Mouse (Mus musculus) kidney, adult 11 months (tissue): ENCODE results near the gene Rpl23a.
"Not testable (repeated sequence)": the region's sequence is repeated elsewhere in the genome, so short reads cannot be mapped to it uniquely, and the experiment has no call there.

ENCODE experiments used
- DNase-seq: peaks from one replicate; pipeline ENCODE4 v3.0.0; 2022

Rpl23a gene

GRCm38 (mm10) chr11:78182961-78183844, at the start of gene Rpl23a:
Gene Rpl23a, minus strand, starts transcription at chr11:78183584.
- DNase-seq, result peak; percentile 90

DNA sequence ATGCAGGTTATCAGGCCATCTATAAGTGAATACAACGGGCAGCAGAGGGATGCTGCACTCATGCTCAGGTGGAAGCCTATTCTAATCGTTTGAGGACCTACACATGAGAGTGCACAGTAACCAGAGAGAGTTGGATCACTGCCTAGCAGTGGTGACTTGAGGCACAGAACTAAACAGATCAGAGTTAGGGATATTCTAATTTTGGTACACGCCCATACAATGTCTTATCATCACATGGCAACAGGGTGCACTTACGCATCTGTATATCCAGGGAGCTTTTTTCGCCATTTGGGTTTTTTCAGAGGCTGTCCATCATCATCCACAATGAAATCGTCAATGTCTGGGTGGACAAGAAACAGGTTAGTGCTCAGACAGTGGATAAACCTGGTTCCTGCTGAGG, 48.1 kb upstream of the Rpl23a start:
- no peak for DNase-seq

DNA sequence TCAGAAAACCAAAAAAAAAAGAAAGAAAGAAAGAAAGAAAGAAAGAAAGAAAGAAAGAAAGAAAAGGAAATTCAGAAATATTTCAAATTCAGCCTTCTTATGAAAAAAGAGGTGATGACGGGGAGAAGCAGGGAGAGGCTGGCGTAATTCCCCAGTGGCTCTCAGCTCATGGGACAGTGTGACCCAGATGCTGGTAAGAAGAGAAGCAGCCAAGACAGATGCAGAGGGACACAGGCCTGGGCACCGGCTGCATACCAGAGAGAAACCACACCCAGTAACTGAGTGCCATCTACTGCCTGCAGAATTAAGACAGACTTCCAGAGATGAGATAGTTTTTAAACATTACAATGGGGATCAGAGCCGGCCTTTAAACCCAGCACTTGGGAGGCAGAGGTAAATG, 40.2 kb upstream of the Rpl23a start:
- DNase-seq, result no peak

DNA sequence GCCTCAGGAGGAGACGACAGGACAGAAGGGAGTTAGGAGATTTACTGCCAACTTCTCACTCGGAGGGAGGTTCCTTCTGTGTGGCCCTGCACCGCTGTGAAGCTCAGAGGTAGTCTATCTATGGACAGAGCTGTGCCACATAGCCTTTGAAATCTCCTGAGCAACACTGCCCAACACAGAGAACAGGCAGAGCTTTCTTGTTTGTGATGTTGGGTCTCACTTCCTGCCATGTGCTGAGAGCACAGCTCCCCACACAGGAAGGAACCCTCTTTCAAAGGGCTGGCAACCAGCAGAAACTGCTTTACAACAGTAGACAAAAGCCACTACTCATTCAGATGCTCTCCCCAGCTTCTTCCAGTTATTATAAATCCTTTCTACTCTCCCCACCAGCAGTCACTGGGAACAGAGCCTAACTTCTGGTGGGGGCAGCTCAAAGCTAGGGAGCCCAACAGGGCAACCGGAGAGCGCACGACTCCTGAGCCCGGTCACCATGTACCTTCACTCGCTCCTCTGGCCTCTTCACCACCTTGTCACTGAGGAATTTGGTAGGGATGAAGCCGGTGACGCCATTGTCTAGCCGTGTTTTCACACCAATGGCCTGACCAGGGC, 32.4 kb upstream of the Rpl23a start:
- no peak for DNase-seq

DNA sequence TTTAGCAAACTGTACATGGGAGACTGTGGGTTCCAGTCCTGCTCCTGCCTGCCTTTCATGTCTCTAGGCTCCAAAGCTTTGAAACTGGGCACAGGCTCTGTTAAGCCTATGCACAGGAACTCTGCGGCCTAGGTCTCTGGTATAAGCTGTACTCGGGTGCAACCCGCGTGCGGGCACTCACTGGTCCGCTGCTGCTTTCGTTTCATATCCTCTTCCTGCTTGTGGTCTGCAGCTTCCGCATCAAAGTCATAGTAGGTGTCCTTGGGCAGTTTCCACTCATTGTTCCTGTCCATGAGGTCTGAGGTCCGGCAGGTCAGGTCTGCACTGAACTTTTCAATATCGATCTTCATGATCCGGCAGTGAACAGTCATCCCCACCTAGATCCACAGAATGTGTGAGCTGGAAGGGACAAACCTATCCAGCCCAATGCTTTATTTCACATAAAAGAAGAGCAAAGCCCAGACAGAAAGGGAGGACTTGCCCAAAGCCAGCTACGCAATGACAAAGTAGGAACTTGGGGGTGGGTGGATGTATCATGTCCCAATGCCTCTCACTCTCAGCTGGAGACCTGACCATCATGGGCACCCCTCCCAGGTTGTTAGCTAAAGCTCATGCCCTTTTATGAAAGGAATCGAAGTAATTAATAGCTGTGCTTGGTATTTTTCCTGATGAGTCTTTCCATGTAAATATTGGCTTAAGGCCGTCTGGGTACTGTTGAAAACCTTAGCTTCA, 29.9 kb upstream of the Rpl23a start:
- no peak for DNase-seq

DNA sequence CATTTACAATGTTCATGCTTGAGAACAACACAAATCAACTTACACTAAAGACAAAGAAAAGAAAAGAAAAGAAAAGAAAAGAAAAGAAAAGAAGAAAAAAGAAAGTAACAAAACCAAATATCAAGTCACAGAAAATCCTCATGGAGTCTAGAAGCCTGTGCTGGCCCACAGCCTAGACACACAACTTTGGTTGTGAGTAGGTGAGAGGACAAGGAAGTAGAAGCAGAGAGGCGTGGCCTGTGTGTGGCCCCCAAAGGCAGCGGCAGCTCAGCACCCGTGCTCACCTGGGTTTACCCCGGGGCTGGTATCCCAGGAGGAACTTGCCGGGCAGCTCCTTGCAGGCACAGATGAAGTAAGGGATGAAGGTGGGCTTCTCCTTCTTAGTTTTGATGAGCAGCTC, 28.1 kb upstream of the Rpl23a start:
- no peak for DNase-seq

DNA sequence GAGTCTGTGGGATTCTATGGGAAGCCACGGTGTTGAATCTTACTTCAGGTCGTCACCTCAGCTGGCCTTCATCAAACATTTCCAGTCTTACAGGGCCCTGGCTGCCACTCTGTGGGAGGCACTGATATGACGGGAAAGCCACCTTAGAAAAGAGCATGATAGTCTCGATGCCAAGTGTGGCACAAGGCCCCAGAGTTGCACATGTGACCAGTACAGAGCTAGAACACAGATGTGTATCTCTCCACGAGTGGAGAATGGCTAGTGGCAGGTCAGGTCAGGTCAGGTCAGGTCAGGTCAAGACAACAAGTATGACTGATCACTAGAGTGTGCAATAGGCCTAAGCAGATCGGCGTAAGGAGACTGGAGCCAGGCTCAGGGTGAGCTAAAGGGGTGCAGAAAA, 27.2 kb upstream of the Rpl23a start:
- no peak for DNase-seq

DNA sequence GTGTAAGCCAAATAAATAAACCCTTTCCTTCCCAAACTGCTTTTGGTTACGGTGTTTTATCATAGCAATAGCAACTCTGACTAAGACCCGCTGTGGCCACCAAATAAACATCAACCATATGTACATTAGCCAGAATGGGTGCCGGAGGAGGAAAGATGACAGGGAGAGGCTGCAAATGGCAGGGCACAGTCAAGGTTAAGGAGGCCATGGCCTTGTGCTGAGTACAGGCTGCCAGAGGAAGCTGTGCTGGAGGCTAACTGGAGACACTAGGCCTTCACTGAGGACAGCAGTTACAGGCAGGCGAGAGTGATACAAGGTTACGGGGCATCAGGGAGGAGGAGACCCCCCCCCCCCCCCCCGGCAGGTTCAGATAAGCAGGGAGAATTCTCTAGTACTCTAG, 26.5 kb upstream of the Rpl23a start:
- no peak for DNase-seq

GRCm38 (mm10) chr11:78207190-78207589, 23.8 kb upstream of the Rpl23a start:
- no peak for DNase-seq

GRCm38 (mm10) chr11:78205361-78206206, 22.2 kb upstream of the Rpl23a start:
- no peak for DNase-seq

DNA sequence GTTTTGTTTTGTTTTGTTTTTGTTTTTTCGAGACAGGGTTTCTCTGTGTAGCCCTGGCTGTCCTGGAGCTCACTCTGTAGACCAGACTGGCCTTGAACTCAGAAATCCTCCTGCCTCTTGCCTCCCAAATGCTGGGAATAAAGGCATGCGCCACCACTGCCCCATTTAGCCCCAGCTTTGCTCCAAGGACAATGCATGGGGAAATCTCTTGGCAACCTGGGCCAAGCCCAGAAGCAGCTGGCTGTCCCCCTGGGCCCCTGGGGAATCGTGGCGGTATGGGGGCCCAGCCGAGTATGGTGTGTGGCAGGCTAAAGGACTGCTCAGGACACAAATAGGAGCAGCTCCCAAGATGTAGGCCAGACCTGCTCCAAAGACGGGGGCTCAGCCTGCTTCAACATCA, 20.9 kb upstream of the Rpl23a start:
- DNase-seq, result no peak

GRCm38 (mm10) chr11:78202372-78202771, 19.0 kb upstream of the Rpl23a start:
- no peak for DNase-seq

DNA sequence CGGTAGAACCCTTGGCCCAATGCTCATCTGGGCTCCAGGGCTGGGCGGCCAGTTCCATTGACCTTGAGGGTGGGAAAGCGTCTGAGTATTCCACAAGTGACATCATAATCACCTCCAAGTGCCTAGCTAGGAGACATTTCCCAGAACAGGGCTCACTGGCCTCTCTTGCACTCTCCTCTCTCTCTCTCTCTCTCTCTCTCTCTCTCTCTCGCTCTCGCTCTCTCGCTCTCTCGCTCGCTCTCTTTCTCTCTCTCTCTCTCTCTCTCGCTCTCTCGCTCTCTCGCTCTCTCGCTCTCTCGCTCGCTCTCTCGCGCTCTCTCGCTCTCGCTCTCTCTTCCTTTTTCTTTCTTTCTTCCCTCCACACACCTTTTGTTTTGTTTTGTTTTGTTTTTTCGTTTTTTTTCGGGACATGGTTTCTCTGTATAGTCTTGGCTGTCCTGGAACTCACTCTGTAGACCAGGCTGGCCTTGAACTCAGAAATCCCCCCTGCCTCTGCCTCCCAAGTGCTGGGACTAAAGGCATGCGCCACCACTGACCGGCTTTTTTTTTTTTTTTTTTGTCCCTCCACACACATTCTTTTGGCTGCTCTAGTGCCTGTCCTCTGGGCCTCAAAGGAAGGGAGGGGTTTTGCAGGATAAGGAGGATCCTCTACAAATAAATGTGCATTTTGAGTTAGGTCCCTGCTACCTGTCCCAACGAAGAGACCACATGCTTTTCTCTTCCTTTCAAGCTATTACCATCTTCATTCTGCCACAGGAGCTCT, 11.9 kb upstream of the Rpl23a start:
- no peak for DNase-seq

GRCm38 (mm10) chr11:78194411-78195100, 11.2 kb upstream of the Rpl23a start:
- peak; percentile 75 for DNase-seq

- no peak for DNase-seq
These were observed 9.7 kb upstream of the Rpl23a start, which contains the start of gene Proca1 for GRCm38 (mm10) chr11:78193113-78193512. Gene Proca1, plus strand, starts transcription at chr11:78193392.

- DNase-seq, result peak; percentile 87
These were observed 6.7 kb upstream of the Rpl23a start for GRCm38 (mm10) chr11:78190041-78190440.

GRCm38 (mm10) chr11:78189234-78190040, 6.1 kb upstream of the Rpl23a start:
- DNase-seq, result peak; percentile 79

DNA sequence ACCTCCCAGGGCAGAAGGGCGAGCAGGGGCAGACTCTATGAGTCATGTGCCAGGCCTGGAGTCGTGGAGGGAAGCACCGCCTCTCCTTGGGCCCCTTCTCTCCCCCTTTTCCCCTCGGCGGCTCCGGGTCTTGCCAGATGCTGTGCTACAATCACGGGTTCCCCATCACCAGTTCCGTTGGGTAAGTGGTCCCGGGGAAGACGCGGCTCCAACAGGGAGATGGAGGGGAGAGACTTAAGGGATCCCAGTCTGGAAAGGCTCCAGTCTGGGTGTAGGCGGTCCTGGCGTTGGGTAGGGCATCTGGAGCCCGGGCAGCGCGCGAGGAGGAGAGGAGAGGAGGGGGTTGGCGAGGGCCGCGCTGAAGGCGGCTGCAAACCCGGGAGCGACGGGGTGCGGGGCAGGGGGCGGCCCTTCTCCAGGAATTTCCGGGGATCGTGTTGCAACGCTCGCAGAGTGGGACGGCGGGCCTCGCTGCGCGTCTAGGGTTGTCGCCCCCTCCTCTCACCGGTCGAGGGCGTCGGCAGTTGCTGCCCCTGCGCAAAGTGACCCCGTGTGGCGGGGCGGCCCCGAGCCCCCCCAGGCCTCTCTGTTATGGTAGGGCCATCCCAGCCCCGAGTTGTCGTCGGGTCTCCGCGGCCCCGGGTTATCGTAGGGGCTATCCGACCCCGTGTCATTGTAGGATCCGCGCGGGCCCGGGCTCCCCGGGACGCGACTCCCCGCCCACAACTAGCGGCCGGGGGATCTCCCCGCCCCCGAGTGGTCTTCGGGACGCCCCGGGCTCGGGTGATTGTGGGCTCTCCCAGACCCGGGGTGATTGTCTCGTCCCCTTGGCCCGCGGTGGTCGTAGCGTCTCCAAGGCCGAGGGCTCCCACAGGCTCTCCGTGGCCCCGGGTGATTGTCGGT, 5.2 kb upstream of the Rpl23a start, which contains the start of gene Rab34:
Rab34 (plus strand) TSS at position 100 of the 903 bp plus-strand sequence.
- DNase-seq, result peak; percentile 75

- not testable (repeated sequence) for DNase-seq
These were observed 1.3 kb upstream of the Rpl23a start for GRCm38 (mm10) chr11:78184702-78185101.
